Mouse (Mus musculus): ENCODE measurements around the gene Hcls1. TPM values are rescaled to one million over a fixed set of nuclear protein-coding genes. Genes with fewer than 3 reads are reported as not detected.

Gene Hcls1
- 1 to 10 TPM; 4.3 to 5.8 TPM for total RNA-seq (2021)
- long read RNA-seq, result 0 reads

DNA sequence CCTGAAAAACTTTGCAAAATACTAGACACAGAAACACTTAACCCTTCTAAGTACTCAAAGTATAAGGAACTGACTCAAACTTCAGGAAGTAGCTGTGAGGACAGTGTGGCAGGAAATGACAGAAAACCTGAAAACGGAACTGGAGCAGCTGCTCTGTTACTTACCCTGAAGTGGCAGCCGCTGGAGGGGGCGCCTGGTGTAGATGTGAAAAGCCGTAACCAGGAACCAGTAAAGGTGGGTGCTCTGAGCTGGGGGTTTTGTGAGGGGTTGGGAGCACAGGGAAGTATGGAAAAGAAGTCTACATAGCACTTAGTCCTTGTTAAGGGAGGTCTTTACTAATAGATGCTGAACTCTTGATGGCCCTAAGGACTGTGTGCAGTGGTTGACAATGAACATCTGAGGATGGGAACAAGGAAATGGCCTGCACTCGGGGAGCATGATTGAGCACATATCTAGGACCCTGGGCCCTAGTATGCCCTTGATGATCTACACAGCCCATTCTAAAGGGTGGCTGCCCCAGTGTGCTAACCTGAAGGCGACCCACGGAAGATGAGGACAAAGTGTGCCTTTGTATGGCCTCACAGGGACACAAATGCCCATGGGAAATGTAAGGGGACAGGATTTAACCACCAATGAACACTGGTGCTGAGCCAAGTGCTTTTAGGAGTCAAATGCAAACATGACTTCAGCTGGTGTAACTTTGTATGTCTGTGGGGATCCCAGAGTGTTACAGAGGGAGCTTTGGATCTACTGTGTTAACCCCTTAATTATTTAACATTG is at the start of gene Hcls1:
Gene Hcls1 (plus strand): TSS at position 143 of the 780 bp plus-strand sequence.
- no peak for DNase-seq (ENCODE audit: low spot score in 2 of 2)

DNA sequence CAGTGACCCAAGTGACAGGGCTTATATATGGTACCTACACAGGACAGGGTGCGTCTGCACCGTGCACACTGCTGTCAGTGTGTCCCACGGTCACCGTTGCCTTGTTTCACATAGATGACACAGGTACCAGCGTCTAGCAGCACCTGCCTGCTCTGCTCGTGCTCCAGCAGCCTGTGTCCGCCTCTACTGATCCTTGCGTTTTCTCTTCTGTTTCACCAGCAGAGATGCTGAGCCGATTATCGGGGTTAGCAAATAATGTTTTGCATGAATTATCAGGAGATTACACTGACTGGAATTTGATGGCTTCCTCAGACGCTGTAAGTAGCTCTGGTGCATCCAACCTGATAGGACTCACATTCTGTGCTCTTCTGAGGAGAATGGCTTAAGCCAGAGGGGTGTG is 48.9 kb upstream of the Hcls1 start:
- DNase-seq (ENCODE audit: low spot score in 2 of 2), result no peak

DNA sequence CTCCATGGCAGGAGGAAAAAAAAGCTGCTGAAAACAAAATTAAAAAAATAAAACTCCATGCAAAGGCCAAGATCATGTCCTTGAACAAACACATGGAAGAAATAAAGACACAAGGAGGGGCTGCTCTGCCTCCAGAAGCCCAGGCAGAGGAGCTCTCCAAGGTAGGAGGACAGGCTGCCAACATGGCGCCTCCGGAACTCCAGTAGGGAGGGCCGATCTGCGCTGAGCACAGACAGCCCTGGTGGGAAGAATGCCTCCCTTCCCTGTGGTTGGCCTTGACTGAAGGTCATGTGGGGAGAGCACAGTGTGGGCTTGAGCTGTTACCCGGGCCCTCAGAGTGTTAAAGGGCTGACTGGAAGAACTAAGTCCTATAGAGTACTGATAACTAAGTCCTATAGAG is 47.2 kb upstream of the Hcls1 start:
- DNase-seq (ENCODE audit: low spot score in 2 of 2), result no peak

DNA sequence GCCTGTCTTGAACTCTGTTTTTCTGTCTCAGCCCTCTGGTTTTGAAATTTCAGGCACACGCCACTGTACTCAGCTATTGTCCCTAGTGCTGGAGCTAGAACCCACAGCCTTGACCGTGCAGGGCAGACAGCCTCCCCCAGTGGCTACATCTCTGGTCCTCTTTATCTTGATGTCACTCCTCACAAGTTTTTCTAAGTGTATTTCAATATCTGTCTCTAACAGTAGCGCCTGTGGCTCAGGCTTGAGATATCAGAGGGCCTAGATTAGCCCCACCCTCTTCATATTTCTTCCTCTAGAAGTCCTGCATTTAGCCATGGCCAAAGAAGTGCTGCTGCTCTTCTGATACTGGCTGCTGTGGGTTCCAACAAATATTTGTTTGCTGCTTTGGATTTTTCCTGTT is 44.2 kb upstream of the Hcls1 start:
- DNase-seq (ENCODE audit: low spot score in 2 of 2), result no peak

DNA sequence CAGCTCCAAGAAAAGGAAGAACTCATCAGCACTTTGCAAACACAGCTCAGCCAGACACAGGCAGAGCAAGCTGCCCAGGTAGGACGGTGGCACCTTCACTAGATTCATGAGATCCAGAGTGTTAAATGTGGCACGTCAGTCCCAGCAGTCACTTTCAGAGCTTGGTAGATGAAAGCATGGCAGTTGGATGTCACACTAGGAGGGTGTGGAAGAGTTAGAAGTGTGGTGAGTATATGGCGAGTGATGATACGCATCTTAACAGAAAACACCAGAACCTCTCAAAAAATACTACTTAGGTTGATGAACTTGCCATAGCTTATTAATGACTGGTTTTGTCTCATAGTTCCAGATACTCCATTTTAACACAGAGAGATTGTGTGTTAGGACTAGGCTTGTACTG is 43.4 kb upstream of the Hcls1 start:
- DNase-seq (ENCODE audit: low spot score in 2 of 2), result no peak

DNA sequence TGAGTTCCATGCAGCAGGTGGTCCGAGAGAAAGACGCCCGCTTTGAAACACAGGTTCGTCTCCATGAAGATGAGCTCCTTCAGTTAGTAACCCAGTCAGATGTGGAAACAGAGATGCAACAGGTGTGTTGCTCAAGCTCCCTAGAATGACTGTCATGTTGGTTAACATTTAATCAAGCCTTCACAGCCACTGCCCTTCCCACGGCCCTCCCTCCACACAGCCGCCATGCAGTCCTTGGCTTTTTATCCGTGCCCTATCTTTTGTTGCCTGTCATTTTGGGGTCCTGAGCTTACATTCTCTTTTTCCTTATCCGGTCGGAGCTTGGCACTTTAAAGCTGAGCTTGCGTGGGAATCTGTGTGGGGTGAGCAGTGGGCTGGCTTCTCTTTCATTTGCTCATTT is 41.5 kb upstream of the Hcls1 start:
- DNase-seq (ENCODE audit: low spot score in 2 of 2), result no peak

DNA sequence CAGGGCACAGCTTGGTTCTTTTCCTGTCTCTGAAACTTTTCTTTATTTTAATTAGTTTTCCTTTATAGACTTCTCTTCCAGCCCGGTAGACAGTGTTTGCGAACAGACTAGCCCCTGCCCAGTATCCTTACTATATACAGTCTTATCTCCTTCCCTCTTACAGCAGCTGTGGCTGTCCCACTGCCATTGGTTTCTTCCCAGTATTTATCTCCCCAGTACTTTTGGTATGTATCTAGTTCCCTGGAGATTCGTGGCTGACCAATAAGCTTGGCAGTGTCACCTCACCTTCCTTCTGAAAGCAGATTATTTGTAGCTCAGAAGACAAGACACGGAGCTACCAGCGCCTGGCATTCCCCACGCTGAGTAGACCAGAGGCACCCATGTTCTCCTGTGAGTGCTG is 38.1 kb upstream of the Hcls1 start:
- no peak for DNase-seq (ENCODE audit: low spot score in 2 of 2)

DNA sequence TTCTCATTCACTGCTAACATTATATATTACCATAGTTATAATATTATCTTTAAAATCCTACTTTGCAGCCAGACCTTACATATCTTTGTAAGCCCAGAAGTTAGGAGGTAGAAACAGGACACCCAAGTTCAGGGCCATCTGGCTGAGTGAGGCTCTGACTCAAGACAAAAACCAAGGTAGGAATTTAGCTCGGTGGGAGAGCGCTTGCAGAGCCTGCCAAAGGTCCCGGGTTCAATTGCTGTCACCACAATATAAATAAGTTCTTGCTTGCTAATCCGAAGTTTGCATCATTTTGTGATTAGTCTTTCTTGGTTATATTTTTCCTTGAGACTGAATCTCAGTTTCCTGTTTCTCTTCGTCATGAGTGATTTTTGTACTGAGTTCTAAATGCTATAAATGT is 31.6 kb upstream of the Hcls1 start:
- no peak for DNase-seq (ENCODE audit: low spot score in 2 of 2)

DNA sequence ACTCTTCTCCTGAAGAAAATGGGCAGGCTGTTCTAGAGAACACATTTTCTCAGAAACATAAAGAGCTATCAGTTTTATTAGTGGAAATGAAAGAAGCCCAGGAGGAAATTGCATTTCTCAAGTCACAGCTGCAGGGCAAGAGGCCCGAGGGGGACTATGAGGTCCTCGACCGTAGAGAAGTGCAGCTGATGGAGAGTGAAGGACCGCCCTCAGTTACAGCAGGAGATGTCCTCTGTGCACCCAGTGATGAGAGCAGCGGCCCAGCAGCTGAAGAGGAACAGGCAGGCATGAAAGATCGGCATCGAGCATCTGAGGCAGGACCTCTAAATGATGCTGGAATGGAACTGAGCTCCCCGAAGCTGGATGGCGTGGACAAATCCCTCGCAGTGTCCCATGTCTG is 22.9 kb upstream of the Hcls1 start:
- no peak for DNase-seq (ENCODE audit: low spot score in 2 of 2)

DNA sequence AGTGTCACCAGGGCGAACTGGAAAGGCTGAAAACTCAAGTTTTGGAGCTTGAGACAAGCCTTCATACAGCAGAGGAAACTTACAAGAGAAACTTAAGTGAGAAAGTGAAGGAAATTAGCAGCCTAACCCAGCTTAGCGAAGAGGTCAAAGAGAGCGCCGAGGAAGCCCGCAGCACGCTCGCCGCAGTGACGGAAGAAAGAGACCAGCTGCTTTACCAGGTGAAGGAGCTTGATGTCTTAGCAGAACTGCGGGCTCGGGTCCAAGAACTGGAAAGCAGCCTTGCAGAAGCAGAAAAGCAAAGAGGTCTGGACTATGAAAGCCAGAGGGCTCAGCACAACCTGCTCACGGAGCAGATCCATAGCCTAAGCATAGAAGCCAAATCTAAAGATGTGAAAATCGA is 22.5 kb upstream of the Hcls1 start:
- DNase-seq (ENCODE audit: low spot score in 2 of 2), result no peak

DNA sequence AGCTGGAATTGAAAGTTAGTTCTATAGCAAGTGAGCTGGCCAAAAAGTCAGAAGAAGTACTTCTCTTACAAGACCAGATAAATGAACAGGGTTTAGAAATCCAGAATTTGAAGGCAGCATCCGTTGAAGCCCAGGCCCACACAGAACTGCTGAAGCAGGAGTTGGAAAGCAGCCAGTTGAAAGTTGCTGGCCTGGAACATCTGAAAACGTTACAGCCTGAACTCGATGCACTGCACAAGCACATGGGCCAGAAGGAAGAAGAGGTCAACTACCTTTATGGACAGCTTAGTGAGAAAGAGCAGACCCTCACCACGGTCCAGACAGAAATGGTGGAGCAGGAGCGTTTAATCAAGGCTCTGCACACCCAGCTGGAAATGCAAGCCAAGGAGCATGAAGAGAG is 20.6 kb upstream of the Hcls1 start:
- no peak for DNase-seq (ENCODE audit: low spot score in 2 of 2)

DNA sequence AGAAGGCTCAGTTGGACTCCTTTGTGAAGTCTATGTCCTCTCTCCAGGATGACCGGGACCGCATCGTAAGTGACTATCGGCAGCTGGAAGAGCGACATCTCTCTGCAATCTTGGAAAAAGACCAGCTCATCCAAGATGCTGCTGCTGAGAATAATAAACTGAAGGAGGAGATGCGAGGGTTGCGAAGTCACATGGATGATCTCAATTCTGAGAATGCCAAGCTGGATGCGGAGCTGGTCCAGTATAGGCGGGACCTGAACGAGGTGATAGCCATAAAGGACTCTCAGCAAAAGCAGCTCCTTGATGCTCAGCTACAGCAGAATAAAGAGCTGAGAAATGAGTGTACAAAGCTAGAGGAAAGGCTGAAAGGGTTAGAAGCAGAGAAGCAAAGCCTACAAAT is 16.3 kb upstream of the Hcls1 start:
- no peak for DNase-seq (ENCODE audit: low spot score in 2 of 2)

DNA sequence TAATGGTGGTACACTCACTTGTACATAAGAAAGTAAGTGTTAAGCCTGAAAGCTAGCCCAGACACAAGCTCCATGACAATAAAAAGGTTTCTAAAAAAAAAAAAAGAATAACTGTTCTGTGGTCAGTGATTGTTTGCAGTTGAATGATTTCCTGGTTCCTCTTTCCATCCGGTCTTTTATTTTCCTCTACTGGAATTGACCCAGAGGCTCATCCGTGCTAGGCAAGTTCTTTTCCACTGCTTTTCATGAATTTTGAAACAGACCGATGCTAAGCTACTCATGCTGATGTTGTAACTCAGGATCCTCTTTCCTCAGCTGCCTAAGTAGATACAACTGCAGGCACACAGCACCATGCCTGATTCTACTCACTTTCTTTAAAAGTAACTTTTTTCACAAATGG is 14.4 kb upstream of the Hcls1 start:
- no peak for DNase-seq (ENCODE audit: low spot score in 2 of 2)

DNA sequence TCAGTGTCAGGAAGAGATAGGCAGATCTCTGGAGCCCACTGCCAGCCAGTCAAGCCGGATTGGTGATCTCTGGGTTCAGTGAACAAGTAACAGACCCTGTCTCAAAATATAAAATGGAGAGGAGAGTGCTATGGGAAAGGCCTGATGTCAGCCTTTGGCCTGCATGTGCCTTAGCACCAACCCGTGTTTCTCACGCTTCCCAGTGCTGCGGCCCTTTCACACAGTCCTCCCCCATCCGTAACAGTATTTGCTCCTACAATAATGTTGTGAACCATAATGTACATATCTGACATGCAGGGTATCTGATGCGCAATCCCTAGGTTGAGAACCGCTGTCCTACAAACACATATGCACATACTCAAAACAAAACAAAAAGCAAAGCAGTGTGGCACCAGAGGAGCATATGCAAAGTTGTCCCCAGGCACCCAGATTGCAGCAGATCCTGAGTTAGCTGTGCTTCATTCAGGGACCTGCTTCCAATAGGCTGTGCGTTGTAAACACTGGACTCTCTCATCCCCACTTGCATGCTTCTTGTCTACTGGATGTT is 13.6 kb upstream of the Hcls1 start:
- DNase-seq (ENCODE audit: low spot score in 2 of 2), result no peak

DNA sequence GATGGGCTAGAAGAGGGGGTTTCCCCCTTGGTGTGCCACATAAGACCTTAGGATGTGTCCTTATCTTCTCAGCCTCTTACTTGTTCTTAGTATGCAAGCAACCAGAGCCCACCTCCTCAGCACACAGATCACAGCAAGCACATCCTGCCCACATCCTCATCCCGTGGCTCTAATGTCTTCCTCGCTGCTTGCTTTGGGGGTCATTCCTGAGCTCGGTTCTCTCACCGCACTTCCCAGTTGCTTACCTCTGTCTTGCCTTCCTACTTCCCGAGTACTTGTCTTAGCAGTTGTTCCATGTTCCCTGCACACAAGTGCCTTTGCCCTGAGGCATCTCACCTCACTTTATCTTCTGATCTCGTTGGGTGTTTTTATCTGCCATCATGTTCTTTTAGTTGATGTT is 12.8 kb upstream of the Hcls1 start:
- DNase-seq (ENCODE audit: low spot score in 2 of 2), result no peak

DNA sequence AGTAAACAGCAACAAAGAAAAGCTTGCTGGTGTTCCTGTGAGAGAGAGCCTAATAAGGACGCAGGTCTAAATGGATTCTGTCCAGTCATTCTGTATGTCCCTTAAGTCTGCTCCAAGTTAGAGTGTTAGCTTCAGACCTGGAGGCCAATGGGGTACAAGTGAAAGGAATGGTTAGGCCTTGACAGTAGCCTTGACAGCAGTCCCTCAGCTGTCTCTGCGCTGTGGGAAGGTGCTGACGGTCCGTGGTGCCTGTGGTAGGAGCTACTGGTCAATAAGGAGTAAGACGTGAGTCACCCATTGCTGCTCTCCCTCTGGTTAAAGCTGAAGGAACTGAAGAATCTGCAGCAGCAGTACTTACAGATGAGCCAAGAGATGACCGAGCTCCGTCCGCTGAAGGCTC is 10.5 kb upstream of the Hcls1 start:
- DNase-seq (ENCODE audit: low spot score in 2 of 2), result no peak

DNA sequence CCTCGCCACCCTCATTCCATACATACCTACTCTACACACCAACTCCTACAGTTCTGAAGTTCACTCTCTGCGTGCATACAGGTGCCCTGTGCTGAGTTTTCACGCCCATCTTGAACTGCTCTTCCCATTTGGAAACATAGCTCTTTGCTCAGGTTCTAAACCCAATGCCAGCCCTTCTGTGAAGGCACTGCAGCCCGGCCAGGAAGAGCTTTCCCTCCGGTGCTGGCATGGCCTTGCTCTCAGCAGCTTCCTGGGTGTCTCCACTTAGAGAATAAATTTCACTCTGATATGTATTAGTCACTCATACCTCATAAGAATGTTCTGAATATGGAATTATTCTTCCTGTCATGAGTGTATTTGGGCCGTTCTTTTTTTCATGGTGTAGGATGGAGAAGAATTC is 9.4 kb upstream of the Hcls1 start:
- no peak for DNase-seq (ENCODE audit: low spot score in 2 of 2)

DNA sequence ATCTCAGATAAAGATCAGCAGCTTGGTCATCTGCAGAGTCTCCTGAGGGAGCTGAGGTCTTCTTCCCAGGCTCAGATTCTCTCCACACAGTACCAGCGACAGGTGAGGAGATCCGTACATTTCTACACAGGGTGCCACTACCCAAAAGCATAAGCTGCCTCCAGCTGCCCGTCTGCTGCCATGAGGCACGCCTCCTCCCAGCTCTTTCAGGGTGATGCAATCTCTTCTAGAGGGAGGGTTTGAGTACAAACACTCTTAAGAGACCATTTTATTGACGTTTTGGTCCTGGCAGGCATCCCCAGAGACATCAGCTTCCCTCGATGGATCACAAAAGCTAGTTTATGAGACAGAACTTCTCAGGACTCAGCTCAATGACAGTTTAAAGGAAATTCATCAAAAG is 9.0 kb upstream of the Hcls1 start:
- DNase-seq (ENCODE audit: low spot score in 2 of 2), result no peak

DNA sequence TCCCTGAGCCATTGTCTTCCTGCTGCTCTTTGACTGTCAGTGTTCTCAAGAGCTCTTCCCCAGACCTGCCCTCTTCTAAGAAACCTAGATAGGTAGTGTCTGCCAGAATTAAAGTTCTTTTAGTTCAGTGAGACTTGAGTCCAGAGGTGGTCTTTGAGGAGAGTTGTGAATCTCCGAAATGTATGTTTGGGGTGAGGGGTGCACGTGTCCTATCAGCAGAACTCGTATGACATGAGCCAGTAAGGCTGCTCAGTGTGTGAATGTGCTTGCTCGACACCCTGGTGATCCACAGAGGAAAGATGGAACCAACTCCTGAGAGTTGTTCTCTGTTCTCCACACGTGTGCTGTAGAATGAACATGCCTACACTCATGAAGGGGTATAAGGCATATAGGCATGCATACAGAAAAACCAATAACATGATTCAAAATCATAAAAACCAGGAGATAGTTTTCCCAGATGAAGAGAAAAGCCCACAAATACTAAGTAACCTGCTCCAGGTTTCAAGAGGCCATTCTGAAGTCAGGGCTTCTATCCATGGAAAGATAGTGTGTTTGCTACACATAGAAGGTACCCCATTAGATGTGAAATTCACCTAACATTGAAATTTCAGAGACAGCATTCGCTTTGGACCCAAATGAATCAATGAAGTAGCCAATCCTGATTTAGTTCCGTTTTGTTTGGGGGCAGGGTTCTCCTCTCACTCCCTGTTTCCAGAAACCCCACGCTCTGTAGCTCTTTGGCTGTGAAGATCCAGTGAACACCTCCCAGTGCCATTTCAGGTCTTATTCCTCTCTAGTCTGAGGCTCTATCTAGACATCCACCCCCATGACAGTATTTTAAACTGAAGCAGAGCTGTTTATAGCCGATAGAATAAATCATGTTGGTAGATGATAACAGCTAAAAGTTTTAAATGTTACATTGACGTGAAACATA is 8.0 kb upstream of the Hcls1 start:
- DNase-seq (ENCODE audit: low spot score in 2 of 2), result no peak

DNA sequence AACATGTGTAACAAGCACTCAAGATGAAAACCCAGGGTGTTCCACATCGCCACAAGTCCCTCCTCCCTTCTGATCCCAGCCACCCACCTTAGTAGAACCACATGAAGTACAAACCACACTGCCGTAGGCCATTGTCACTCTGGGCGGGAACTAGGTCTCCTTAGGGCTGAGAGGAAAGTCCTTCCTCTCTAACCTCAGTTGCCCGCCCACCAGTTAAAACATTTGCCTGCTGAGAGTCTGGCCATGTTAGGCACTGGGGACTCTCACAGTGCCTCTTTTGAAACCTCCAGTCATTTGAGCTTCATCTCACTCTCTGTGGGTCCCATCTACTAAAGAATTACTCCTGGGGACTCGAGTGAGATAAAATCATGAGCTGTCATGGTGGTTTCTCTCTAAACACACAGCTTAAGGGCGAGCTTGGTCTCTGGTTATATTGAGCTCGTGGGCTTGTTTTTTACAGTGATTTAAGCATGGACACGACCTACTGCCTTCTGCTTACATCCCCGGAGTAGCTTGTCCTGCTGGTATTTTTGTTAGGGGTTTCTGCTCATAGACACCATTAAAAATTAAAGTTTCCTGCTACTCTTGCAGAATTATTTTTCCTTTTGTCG is 7.2 kb upstream of the Hcls1 start:
- DNase-seq (ENCODE audit: low spot score in 2 of 2), result no peak

DNA sequence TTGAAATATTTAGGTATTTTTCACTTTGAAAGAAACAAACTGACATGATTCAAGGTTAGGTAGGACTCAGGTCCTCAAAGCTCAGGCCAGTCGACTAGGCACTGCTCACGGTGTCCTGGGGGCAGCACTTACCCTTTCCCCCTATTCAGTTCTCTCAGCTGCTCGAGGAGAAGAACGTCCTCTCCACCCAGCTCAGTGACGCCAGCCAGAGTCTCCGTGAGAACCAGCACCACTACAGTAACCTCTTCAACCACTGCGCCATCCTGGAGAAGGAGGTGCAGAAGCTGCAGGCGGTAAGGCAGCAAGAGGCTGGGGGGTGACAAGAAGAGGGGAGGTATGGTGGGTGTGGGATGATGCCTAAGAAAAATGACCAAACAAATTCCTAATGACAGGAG is 6.7 kb upstream of the Hcls1 start:
- DNase-seq (ENCODE audit: low spot score in 2 of 2), result no peak

DNA sequence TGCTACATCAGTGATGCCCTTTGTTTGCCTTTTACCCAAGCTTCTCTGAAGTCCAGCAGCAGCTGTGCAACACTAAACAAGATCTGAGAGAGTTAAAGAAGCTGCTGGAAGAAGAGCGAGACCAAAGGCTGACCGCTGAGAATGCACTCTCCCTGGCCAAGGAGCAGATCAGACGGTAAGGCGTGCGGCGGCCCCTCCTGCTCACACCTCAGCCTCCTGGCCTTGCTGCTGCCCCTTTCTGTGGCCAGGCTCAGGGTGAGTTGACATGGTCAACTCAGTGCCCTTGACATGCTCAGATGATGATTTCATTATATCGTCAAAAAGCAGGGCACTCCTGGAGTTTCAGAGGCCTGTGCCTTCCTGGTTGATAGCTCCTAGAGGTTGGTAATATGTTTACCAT is 5.6 kb upstream of the Hcls1 start:
- DNase-seq (ENCODE audit: low spot score in 2 of 2), result no peak

Data from layer of hippocampus, postnatal 10 days (tissue).